Mouse (Mus musculus): ENCODE results near the gene Tmem201. TPM values are rescaled to one million over a fixed set of nuclear protein-coding genes. Genes with fewer than 3 reads are reported as not detected.

Gene Tmem201
- total and polyA plus RNA-seq, 3 experiments, result 6.4 to 29.2 (median 16.2) TPM

DNA sequence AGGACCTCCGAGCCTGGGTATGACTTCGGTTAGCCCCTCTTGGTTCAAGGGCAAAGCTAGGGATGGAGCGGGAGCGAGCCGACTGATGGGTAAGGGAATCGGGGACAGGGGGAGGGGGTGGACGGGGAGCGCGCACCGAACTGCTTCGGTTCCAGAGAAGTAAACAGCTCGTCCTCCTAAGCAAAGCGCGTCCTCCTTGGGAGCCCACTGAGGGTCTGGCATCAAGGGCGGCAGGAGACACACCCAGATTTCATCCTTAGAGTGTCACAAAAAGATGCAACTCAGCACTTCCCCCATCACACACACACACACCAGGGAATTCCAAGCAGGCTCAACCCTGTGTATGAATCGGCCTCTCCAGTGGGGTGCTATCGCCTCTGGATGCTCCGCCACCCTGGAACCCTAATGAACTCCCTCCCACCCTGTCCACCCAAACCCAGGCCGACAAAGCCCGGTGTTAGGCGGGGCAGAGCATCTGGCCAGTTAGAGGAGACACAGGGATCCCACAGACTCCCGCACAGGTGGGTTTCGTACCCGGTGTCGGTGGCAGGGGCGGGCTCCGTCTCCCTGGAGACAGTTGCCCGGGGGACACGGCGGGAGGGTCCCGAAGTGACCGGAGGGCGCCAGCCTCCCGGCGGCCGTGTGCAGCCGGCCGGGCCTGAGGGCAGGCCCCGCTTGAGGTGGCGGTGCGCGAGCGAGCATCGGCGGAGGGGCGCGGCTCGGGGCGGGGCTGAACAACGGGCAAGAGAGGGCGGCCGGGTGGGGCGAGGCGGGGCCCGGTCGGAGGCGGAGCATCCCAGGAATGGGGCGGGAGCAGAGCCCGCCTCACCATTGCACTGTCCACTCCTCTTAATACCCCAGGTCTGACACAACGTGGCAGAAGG, 62.2 kb downstream of the Tmem201 start:
- Histone ChIP-seq H3K4me1 (ENCODE audit: control insufficient read depth in 1 of 2, insufficient read depth in 2 of 2) (peaks cover 0 to 52% of the 10 kb centered on the region in 2 experiments; a peak in 2 of 4 replicates), H3K4me3 (replicated peaks in 1 of 3; ENCODE audit: low read depth in 2 of 3, low read length in 2 of 3, poor library complexity in 1 of 3) (no peak overlapping the region), H3K9ac (ENCODE audit: insufficient read depth, low read depth) (no peak overlapping the region), H3K36me3 (replicated peaks in 1 of 2; ENCODE audit: control insufficient read depth in 1 of 2, insufficient read depth in 1 of 2, low read length in 1 of 2) (peaks cover 65 to 90% of the 10 kb centered on the region in 2 experiments), H3K27me3 (replicated peaks) (no peaks in the 10 kb centered on the region), H3K9me3 (replicated peaks; ENCODE audit: low read length) (peaks cover 12% of the 10 kb centered on the region), H3K27ac (ENCODE audit: insufficient read depth, low read depth) (no peak overlapping the region), H3K4me2 (ENCODE audit: insufficient read depth, low read depth, poor library complexity, severe bottlenecking) (no peak overlapping the region), H3K79me2 (replicated peaks; ENCODE audit: control insufficient read depth, extremely low read depth, insufficient read depth, poor library complexity, severe bottlenecking) (peaks cover 36% of the 10 kb centered on the region)
- dilution Hi-C loops (cut with MboI; ENCODE audit: extremely low pct_ligation_motif_present, extremely low pct_unique_long_range_greater_than_20kb, low sequenced_read_pairs), result no loop called here
- TF ChIP-seq HCFC1 (IDR thresholded peaks at IDR 0.05; ENCODE audit: low read depth, low read length) (no peak), POLR2AphosphoS2 (IDR thresholded peaks at IDR 0.05; ENCODE audit: low read depth, low read length) (no peak), BHLHE40 (IDR thresholded peaks at IDR 0.05; ENCODE audit: low read depth, low read length) (no peak), ZC3H11A (IDR thresholded peaks at IDR 0.05; ENCODE audit: low read depth, low read length) (no peak), SMC3 (IDR thresholded peaks at IDR 0.05; ENCODE audit: low read depth, low read length) (no peak), USF2 (conservative IDR thresholded peaks at IDR 0.05; ENCODE audit: low read depth, low read length) (no peak), CTCF (conservative IDR thresholded peaks at IDR 0.05 in 1 of 2, IDR thresholded peaks at IDR 0.05 in 1 of 2; ENCODE audit: low read depth in 2 of 2, low read length in 2 of 2) (no peak), TBP (conservative IDR thresholded peaks at IDR 0.05; ENCODE audit: low read depth, low read length) (no peak), ZNF384 (IDR thresholded peaks at IDR 0.05; ENCODE audit: low read depth, low read length) (no peak), RCOR1 (conservative IDR thresholded peaks at IDR 0.05; ENCODE audit: low read depth, low read length) (no peak), SIN3A (IDR thresholded peaks at IDR 0.05; ENCODE audit: low read length) (no peak), POLR2A (IDR thresholded peaks at IDR 0.05; ENCODE audit: low read depth, low read length) (no peak), JUN (IDR thresholded peaks at IDR 0.05; ENCODE audit: insufficient read depth, low read depth, low read length) (no peak), TCF12 (IDR thresholded peaks at IDR 0.05; ENCODE audit: low read depth, low read length) (no peak), GABPA (IDR thresholded peaks at IDR 0.05; ENCODE audit: insufficient replicate concordance, low read depth, low read length) (no peak), ZKSCAN1 (IDR thresholded peaks at IDR 0.05; ENCODE audit: borderline replicate concordance, low read depth, low read length) (no peak), CHD2 (IDR thresholded peaks at IDR 0.05; ENCODE audit: low read length) (no peak), MAFK (IDR thresholded peaks at IDR 0.05; ENCODE audit: insufficient replicate concordance, low read length) (no peak), PAX5 (IDR thresholded peaks at IDR 0.05; ENCODE audit: low read length) (no peak)
- in situ Hi-C loops (cut with MboI; ENCODE audit: low pct_ligation_motif_present, low pct_unique_long_range_greater_than_20kb, low sequenced_read_pairs), result no loop called here
- no peak for DNase-seq (ENCODE audit: extremely low read depth)

GRCm38 (mm10) chr4:149674814-149675377, 62.9 kb downstream of the Tmem201 start:
- TF ChIP-seq CHD2 (IDR thresholded peaks at IDR 0.05; ENCODE audit: low read length), result no peak
- TF ChIP-seq GABPA (IDR thresholded peaks at IDR 0.05; ENCODE audit: insufficient replicate concordance, low read depth, low read length), result no peak
- TF ChIP-seq MXI1 (IDR thresholded peaks at IDR 0.05; ENCODE audit: low read depth, low read length), result no peak
- no peak overlapping the region for H3K4me2 ChIP-seq (ENCODE audit: insufficient read depth, low read depth, poor library complexity, severe bottlenecking)
- peaks cover 11% of the 10 kb centered on the region for H3K9me3 ChIP-seq (replicated peaks; ENCODE audit: low read length)
- in situ Hi-C loops (cut with MboI; ENCODE audit: low pct_ligation_motif_present, low pct_unique_long_range_greater_than_20kb, low sequenced_read_pairs), result no loop called here
- no peak overlapping the region for H3K4me3 ChIP-seq (replicated peaks in 1 of 3; ENCODE audit: low read depth in 2 of 3, low read length in 2 of 3, poor library complexity in 1 of 3)
- no peaks in the 10 kb centered on the region for H3K27me3 ChIP-seq (replicated peaks)
- peaks cover 71 to 92% of the 10 kb centered on the region in 2 experiments for H3K36me3 ChIP-seq (replicated peaks in 1 of 2; ENCODE audit: control insufficient read depth in 1 of 2, insufficient read depth in 1 of 2, low read length in 1 of 2)
- no peak for DNase-seq (ENCODE audit: extremely low read depth)
- dilution Hi-C loops (cut with MboI; ENCODE audit: extremely low pct_ligation_motif_present, extremely low pct_unique_long_range_greater_than_20kb, low sequenced_read_pairs), result no loop called here
- peaks cover 35% of the 10 kb centered on the region for H3K79me2 ChIP-seq (replicated peaks; ENCODE audit: control insufficient read depth, extremely low read depth, insufficient read depth, poor library complexity, severe bottlenecking)
- no peak overlapping the region for H3K27ac ChIP-seq (ENCODE audit: insufficient read depth, low read depth)
- no peak overlapping the region for H3K9ac ChIP-seq (ENCODE audit: insufficient read depth, low read depth)
- H3K4me1 ChIP-seq (ENCODE audit: control insufficient read depth in 1 of 2, insufficient read depth in 2 of 2), result peaks cover 0 to 58% of the 10 kb centered on the region in 2 experiments; a peak in 2 of 4 replicates
